Mouse (Mus musculus): ENCODE results near the gene Igtp.
"Not testable (repeated sequence)": the region's sequence is repeated elsewhere in the genome, so short reads cannot be mapped to it uniquely, and the experiment has no call there.

Igtp gene

GRCm38 (mm10) chr11:58213673-58214342 lies 14.5 kb downstream of the Igtp start:
- DNase-seq (ENCODE audit: low read depth) = no peak

- DNase-seq (ENCODE audit: low read depth) = peak; percentile 88
Observed at GRCm38 (mm10) chr11:58214391-58215048, 15.2 kb downstream of the Igtp start.

GRCm38 (mm10) chr11:58215049-58215430 lies 15.7 kb downstream of the Igtp start:
- DNase-seq (ENCODE audit: low read depth) = not testable (repeated sequence)

- no peak for DNase-seq (ENCODE audit: low read depth)
Observed at GRCm38 (mm10) chr11:58215814-58216213, 16.5 kb downstream of the Igtp start.

- DNase-seq (ENCODE audit: low read depth) = peak; percentile 22
Observed at GRCm38 (mm10) chr11:58216823-58217222, 17.5 kb downstream of the Igtp start.

- DNase-seq (ENCODE audit: low read depth) = peak; percentile 33
Observed at GRCm38 (mm10) chr11:58223751-58224150, 24.4 kb downstream of the Igtp start.

- peak; percentile 84 for DNase-seq (ENCODE audit: low read depth)
Observed at GRCm38 (mm10) chr11:58224313-58224712, 25.0 kb downstream of the Igtp start.

- not testable (repeated sequence) for DNase-seq (ENCODE audit: low read depth)
Observed at GRCm38 (mm10) chr11:58224872-58225271, 25.5 kb downstream of the Igtp start.

GRCm38 (mm10) chr11:58225655-58226054 lies 26.3 kb downstream of the Igtp start:
- DNase-seq (ENCODE audit: low read depth) = peak; percentile 74

GRCm38 (mm10) chr11:58226425-58226824 lies 27.1 kb downstream of the Igtp start:
- no peak for DNase-seq (ENCODE audit: low read depth)

- DNase-seq (ENCODE audit: low read depth) = not testable (repeated sequence)
Observed at GRCm38 (mm10) chr11:58228021-58228420, 28.7 kb downstream of the Igtp start.

- DNase-seq (ENCODE audit: low read depth) = no peak
Observed at GRCm38 (mm10) chr11:58230396-58230910, 31.1 kb downstream of the Igtp start.

- no peak for DNase-seq (ENCODE audit: low read depth)
Observed at GRCm38 (mm10) chr11:58231156-58231555, 31.8 kb downstream of the Igtp start.

- not testable (repeated sequence) for DNase-seq (ENCODE audit: low read depth)
Observed at GRCm38 (mm10) chr11:58234551-58234950, 35.2 kb downstream of the Igtp start.

- peak; percentile 73 for DNase-seq (ENCODE audit: low read depth)
Observed at GRCm38 (mm10) chr11:58235152-58235551, 35.8 kb downstream of the Igtp start.

GRCm38 (mm10) chr11:58238840-58239791 lies 39.8 kb downstream of the Igtp start:
- no peak for DNase-seq (ENCODE audit: low read depth)

GRCm38 (mm10) chr11:58247294-58247693 lies 47.9 kb downstream of the Igtp start:
- DNase-seq (ENCODE audit: low read depth) = no peak

GRCm38 (mm10) chr11:58249203-58249981 lies 50.0 kb downstream of the Igtp start:
- no peak for DNase-seq (ENCODE audit: low read depth)

GRCm38 (mm10) chr11:58250550-58250949 lies 51.2 kb downstream of the Igtp start:
- peak; percentile 68 for DNase-seq (ENCODE audit: low read depth)

GRCm38 (mm10) chr11:58254411-58254810 lies 55.1 kb downstream of the Igtp start:
- DNase-seq (ENCODE audit: low read depth) = no peak

Measured in 416B (cell line).